Mouse (Mus musculus) cerebellum, adult 18-20 months (tissue): Measurements from ENCODE around the gene Maml2.
A peak's percentile ranks its signal among the peaks of the same experiment; 100 is the strongest.

ENCODE experiments used
- DNase-seq, 2 experiments: peaks; one replicate each; pipeline ENCODE4 v3.0.0; 2021

Maml2 gene

GRCm38 (mm10) chr9:13574059-13574458 lies 276.3 kb downstream of the Maml2 start:
- no peak for DNase-seq

- no peak for DNase-seq
Observed at GRCm38 (mm10) chr9:13574913-13575312, 277.2 kb downstream of the Maml2 start.

GRCm38 (mm10) chr9:13577150-13577549 lies 279.4 kb downstream of the Maml2 start:
- DNase-seq: no peak

GRCm38 (mm10) chr9:13581184-13581583 lies 283.4 kb downstream of the Maml2 start:
- DNase-seq: no peak

GRCm38 (mm10) chr9:13583952-13584351 lies 286.2 kb downstream of the Maml2 start:
- DNase-seq: no peak

GRCm38 (mm10) chr9:13584435-13584834 lies 286.7 kb downstream of the Maml2 start:
- no peak for DNase-seq

GRCm38 (mm10) chr9:13587085-13587933 lies 289.6 kb downstream of the Maml2 start:
- no peak for DNase-seq

- no peak for DNase-seq
Observed at GRCm38 (mm10) chr9:13588786-13589185, 291.0 kb downstream of the Maml2 start.

- DNase-seq: no peak
Observed at GRCm38 (mm10) chr9:13592701-13593100, 294.9 kb downstream of the Maml2 start.

GRCm38 (mm10) chr9:13597736-13598135 lies 300.0 kb downstream of the Maml2 start:
- peak; percentile 82 to 89 for DNase-seq

GRCm38 (mm10) chr9:13598596-13599333 lies 301.0 kb downstream of the Maml2 start:
- DNase-seq: no peak

- peak in 1 of 2 experiments; percentile 32 for DNase-seq
Observed at GRCm38 (mm10) chr9:13599334-13599614, 301.5 kb downstream of the Maml2 start.

GRCm38 (mm10) chr9:13599800-13600199 lies 302.0 kb downstream of the Maml2 start:
- DNase-seq: no peak

- DNase-seq: no peak
Observed at GRCm38 (mm10) chr9:13601729-13602128, 304.0 kb downstream of the Maml2 start.

- no peak for DNase-seq
Observed at GRCm38 (mm10) chr9:13603533-13604143, 305.9 kb downstream of the Maml2 start.

- no peak for DNase-seq
Observed at GRCm38 (mm10) chr9:13607609-13608185, 309.9 kb downstream of the Maml2 start.

GRCm38 (mm10) chr9:13608532-13609071 lies 310.8 kb downstream of the Maml2 start:
- no peak for DNase-seq

- DNase-seq: no peak
Observed at GRCm38 (mm10) chr9:13611561-13611960, 313.8 kb downstream of the Maml2 start.

GRCm38 (mm10) chr9:13612371-13612770 lies 314.6 kb downstream of the Maml2 start:
- DNase-seq: no peak

GRCm38 (mm10) chr9:13613325-13614268 lies 315.8 kb downstream of the Maml2 start:
- no peak for DNase-seq

- no peak for DNase-seq
Observed at GRCm38 (mm10) chr9:13616383-13617009, 318.7 kb downstream of the Maml2 start.
